In genomic region chr9:21493907-21494306, GRCm38 (mm10) we compare ENCODE assay signal across 19 mouse cellular contexts. TPM values are rescaled to one million over a fixed set of nuclear protein-coding genes. Genes with fewer than 3 reads are reported as not detected.
A peak's percentile ranks its signal among the peaks of the same experiment; 100 is the strongest.
DNase-seq lines count a peak whose midpoint lies in the region; ATAC-seq and TF ChIP-seq lines count a peak whose summit lies in the region.
"Had no signal": no experiment of that assay in that cellular context is flagged by ENCODE, and none has a peak within 500 bp of the region (broad histone marks: within the 10 kb centered on the region; RNA-seq: fewer than 3 reads in every experiment).

No protein-coding gene starts in this region.

- no peak for ATAC-seq in limb, embryonic 12.5 days (ENCODE audit: insufficient number of reproducible peaks, insufficient read depth, low FRiP score, low TSS enrichment, low read depth)
- ATAC-seq: forebrain, postnatal 0 days; midbrain, embryonic 13.5 days had no signal

- peak overlapping the region; percentile 67 for H3K27ac ChIP-seq in left cerebral cortex, adult 2 months
- peak overlapping the region; percentile 31; the same call in 1 of the 2 replicates for H3K27ac ChIP-seq in embryonic facial prominence, embryonic 10.5 days (replicated peaks)
- H3K27ac ChIP-seq in limb, embryonic 12.5 days, result no peak overlapping the region
- H3K27ac ChIP-seq: heart, embryonic 15.5 days; midbrain, embryonic 13.5 days; neural tube, embryonic 15.5 days had no signal

- H3K4me1 ChIP-seq in embryonic facial prominence, embryonic 10.5 days, result peaks cover 50% of the 10 kb centered on the region
- peaks cover 39% of the 10 kb centered on the region for H3K4me1 ChIP-seq in limb, embryonic 12.5 days (replicated peaks)
- H3K4me1 ChIP-seq: heart, embryonic 15.5 days; midbrain, embryonic 13.5 days; neural tube, embryonic 15.5 days had no signal

- intact Hi-C loops in left cerebral cortex, adult 2 months (cut with DNase I), result no loop called here
- intact Hi-C loops in left cerebral cortex, postnatal 36 days (cut with DNase I), result no loop called here
- intact Hi-C loops in heart, postnatal 36 days (cut with DNase I), result no loop called here

- peaks cover 70% of the 10 kb centered on the region for H3K36me3 ChIP-seq in embryonic facial prominence, embryonic 10.5 days (replicated peaks)
- peaks cover 59% of the 10 kb centered on the region for H3K36me3 ChIP-seq in limb, embryonic 12.5 days

- H3K4me2 ChIP-seq in limb, embryonic 12.5 days, result no peak overlapping the region
- H3K4me2 ChIP-seq: heart, embryonic 15.5 days; midbrain, embryonic 13.5 days; neural tube, embryonic 15.5 days had no signal

- no peaks in the 10 kb centered on the region for H3K9me3 ChIP-seq in embryonic facial prominence, embryonic 10.5 days
- no peaks in the 10 kb centered on the region for H3K9me3 ChIP-seq in limb, embryonic 12.5 days
- H3K9me3 ChIP-seq: G1E; heart, embryonic 15.5 days; midbrain, embryonic 13.5 days; neural tube, embryonic 15.5 days had no signal

- no peaks in the 10 kb centered on the region for H3K27me3 ChIP-seq in embryonic facial prominence, embryonic 10.5 days (replicated peaks; ENCODE audit: low read depth, poor library complexity, severe bottlenecking)
- no peaks in the 10 kb centered on the region for H3K27me3 ChIP-seq in limb, embryonic 12.5 days
- H3K27me3 ChIP-seq: heart, embryonic 15.5 days; midbrain, embryonic 13.5 days; neural tube, embryonic 15.5 days had no signal

- TF ChIP-seq CTCF in left cerebral cortex, adult 2 months (IDR thresholded peaks at IDR 0.05), result no peak

- H3K9ac ChIP-seq in limb, embryonic 12.5 days (replicated peaks), result 0 out of 2 replicates have a peak overlapping the region, but pooled peaks have one; percentile 14
- H3K9ac ChIP-seq: forebrain, postnatal 0 days; heart, embryonic 15.5 days; midbrain, embryonic 13.5 days; neural tube, embryonic 15.5 days had no signal

- no peak overlapping the region for H3K4me3 ChIP-seq in left cerebral cortex, adult 2 months
- H3K4me3 ChIP-seq in embryonic facial prominence, embryonic 10.5 days, result no peak overlapping the region
- no peak overlapping the region for H3K4me3 ChIP-seq in limb, embryonic 12.5 days (replicated peaks)
- H3K4me3 ChIP-seq: heart, embryonic 15.5 days; midbrain, embryonic 13.5 days; neural tube, embryonic 15.5 days had no signal

- no peak for DNase-seq in left cerebral cortex, adult 2 months (ENCODE audit: extremely low spot score in 1 of 2, low spot score in 2 of 2)
- no peak for DNase-seq in left cerebral cortex, postnatal 36 days (ENCODE audit: low spot score in 2 of 2)
- no peak for DNase-seq in embryonic facial prominence, embryonic 10.5 days (ENCODE audit: low spot score)
- DNase-seq in right cerebral cortex, postnatal 14 days, result no peak
- no peak for DNase-seq in cerebellum, adult 8-10 months
- no peak for DNase-seq in heart, postnatal 36 days
- DNase-seq: cerebellum, adult 2 months; forebrain, postnatal 0 days; kidney, adult 18-20 months; kidney, postnatal 10 days; lung, adult 18-20 months; lung, postnatal 14 days; right cerebral cortex, postnatal 25 days; thymus, adult 2 months had no signal

- WGBS in embryonic facial prominence, embryonic 10.5 days, result 49% methylated on average over 2 of the region's 2 CpGs
- 61% methylated on average over 2 of the region's 2 CpGs for WGBS in limb, embryonic 12.5 days

RNA-seq across cellular contexts. Expression of gene Tmed1, which starts 16.1 kb away (rescaled TPM):
- 10 to 100 TPM; 13.1 to 13.9 TPM for total RNA-seq in left cerebral cortex, adult 2 months (2021)
- 10 to 100 TPM; 14.2 to 16.7 TPM for total RNA-seq in left cerebral cortex, postnatal 36 days (2021)
- 119 and 121 TPM in 2 replicates for polyA plus RNA-seq in embryonic facial prominence, embryonic 10.5 days (2016; fragmentation: Nextera tagmentation; extraction: Ambion mirVana)
- 108 and 117 TPM in 2 replicates for polyA plus RNA-seq in limb, embryonic 12.5 days (2016; fragmentation: Nextera tagmentation; extraction: Ambion mirVana)
- 10 to 100 TPM; 44.9 to 46.9 TPM for total RNA-seq in heart, postnatal 36 days (2021)

RNA-seq across cellular contexts. Expression of gene AB124611, which starts 32.1 kb away (rescaled TPM):
- total RNA-seq in left cerebral cortex, adult 2 months (2021), result under 1 TPM in 1 of 2 experiments, not detected in 1; 0.29 TPM
- under 1 TPM in 1 of 2 experiments, not detected in 1; 0.34 TPM for total RNA-seq in left cerebral cortex, postnatal 36 days (2021)
- polyA plus RNA-seq in embryonic facial prominence, embryonic 10.5 days (2016; fragmentation: Nextera tagmentation; extraction: Ambion mirVana), result 4.7 and 4.9 TPM in 2 replicates
- 3.4 and 3.9 TPM in 2 replicates for polyA plus RNA-seq in limb, embryonic 12.5 days (2016; fragmentation: Nextera tagmentation; extraction: Ambion mirVana)
- 1 to 10 TPM; 1.8 to 2.0 TPM for total RNA-seq in heart, postnatal 36 days (2021)

RNA-seq across cellular contexts. Expression of gene Carm1, which starts 52.8 kb away (rescaled TPM):
- 10 to 100 TPM; 78.2 to 79.5 TPM for total RNA-seq in left cerebral cortex, adult 2 months (2021)
- total RNA-seq in left cerebral cortex, postnatal 36 days (2021), result 10 to 100 TPM; 70.8 to 76.7 TPM
- polyA plus RNA-seq in embryonic facial prominence, embryonic 10.5 days (2016; fragmentation: Nextera tagmentation; extraction: Ambion mirVana), result 73.1 and 84.1 TPM in 2 replicates
- polyA plus RNA-seq in limb, embryonic 12.5 days (2016; fragmentation: Nextera tagmentation; extraction: Ambion mirVana), result 72.3 and 82.4 TPM in 2 replicates
- total RNA-seq in heart, postnatal 36 days (2021), result 10 to 100 TPM; 56.9 to 65.4 TPM
